Mouse (Mus musculus): ENCODE results near the gene Ube2l3.

Ube2l3 gene

GRCm38 (mm10) chr16:17146772-17147235, 55.6 kb downstream of the Ube2l3 start, which contains the start of gene Ccdc116:
Ccdc116 (minus strand) TSS chr16:17147229.
- peak; percentile 96 for DNase-seq

GRCm38 (mm10) chr16:17144339-17144738, 58.1 kb downstream of the Ube2l3 start, which contains the start of gene Ydjc:
Ydjc (plus strand) TSS chr16:17144621.
- DNase-seq = no peak

- DNase-seq = no peak
Observed at GRCm38 (mm10) chr16:17137355-17137754, 65.1 kb downstream of the Ube2l3 start.

- DNase-seq = no peak
Observed at GRCm38 (mm10) chr16:17132906-17133200, 69.6 kb downstream of the Ube2l3 start.

GRCm38 (mm10) chr16:17132089-17132905, 70.2 kb downstream of the Ube2l3 start, which contains the start of gene Sdf2l1:
Sdf2l1 (minus strand) TSS chr16:17132383.
- DNase-seq = peak; percentile 100

- DNase-seq = no peak
Observed at GRCm38 (mm10) chr16:17131191-17132088, 71.0 kb downstream of the Ube2l3 start.

- no peak for DNase-seq
Observed at GRCm38 (mm10) chr16:17127292-17127691, 75.2 kb downstream of the Ube2l3 start.

GRCm38 (mm10) chr16:17124871-17125520, 77.5 kb downstream of the Ube2l3 start, which contains the start of gene 2610318N02Rik:
2610318N02Rik (minus strand) TSS chr16:17125167.
- DNase-seq = peak; percentile 95

GRCm38 (mm10) chr16:17124119-17124870, 78.2 kb downstream of the Ube2l3 start:
- DNase-seq = no peak

GRCm38 (mm10) chr16:17121569-17121968, 80.9 kb downstream of the Ube2l3 start:
- DNase-seq = peak; percentile 85

GRCm38 (mm10) chr16:17117309-17117799, 85.1 kb downstream of the Ube2l3 start:
- peak; percentile 91 for DNase-seq

GRCm38 (mm10) chr16:17110771-17111743, 91.4 kb downstream of the Ube2l3 start, which contains the start of gene Ppil2:
Ppil2 (minus strand) TSS chr16:17111257.
- peak; percentile 97 for DNase-seq

GRCm38 (mm10) chr16:17104600-17104999, 97.8 kb downstream of the Ube2l3 start:
- no peak for DNase-seq

- no peak for DNase-seq
Observed at GRCm38 (mm10) chr16:17102630-17103220, 99.7 kb downstream of the Ube2l3 start.
